Mouse (Mus musculus) MEL (cell line): ENCODE results near the gene Sbsn.

Experiments
- EP300 ChIP-seq, 2 experiments: IDR thresholded peaks; 2 replicates each; pipeline ENCODE4 v1.6.1; 2011; ENCODE audit warnings: improper control_type of control experiment in 2 of 2, low read length in 2 of 2, low read depth in 1 of 2, mild to moderate bottlenecking in 1 of 2
- POLR2A ChIP-seq, 2 experiments: IDR thresholded peaks; 2 replicates each; pipeline ENCODE4 v1.6.1; 2011 to 2012; ENCODE audit warnings: low read length in 2 of 2, mild to moderate bottlenecking in 2 of 2, control low read depth in 1 of 2, improper control_type of control experiment in 1 of 2, low read depth in 1 of 2, moderate library complexity in 1 of 2; ENCODE audit not compliant: control insufficient read depth in 1 of 2, insufficient read depth in 1 of 2, poor library complexity in 1 of 2

- no peak for TF ChIP-seq POLR2A (IDR thresholded peaks at IDR 0.05; ENCODE audit: control insufficient read depth in 1 of 2, insufficient read depth in 1 of 2, low read depth in 1 of 2, low read length in 2 of 2, poor library complexity in 1 of 2)
- TF ChIP-seq EP300 (IDR thresholded peaks at IDR 0.05; ENCODE audit: low read depth in 1 of 2, low read length in 2 of 2) = no peak
Observed at GRCm38 (mm10) chr7:30763456-30763855, 12.2 kb downstream of the Sbsn start, which contains the start of gene Dmkn.
